In genomic region chr7:127875627-127876001, GRCm38 (mm10) we compare ENCODE assay signal across 8 mouse cellular contexts. TPM values are rescaled to one million over a fixed set of nuclear protein-coding genes. Genes with fewer than 3 reads are reported as not detected.
DNase-seq lines count a peak whose midpoint lies in the region; ATAC-seq lines count a peak whose summit lies in the region.

No protein-coding gene starts in this region.

- peak; percentile 97 for ATAC-seq in hindbrain, embryonic 16.5 days

- H3K4me3 ChIP-seq in hindbrain, embryonic 16.5 days (ENCODE audit: low read length) = peak overlapping the region; percentile 83

- H3K27ac ChIP-seq in hindbrain, embryonic 16.5 days (ENCODE audit: low read depth, low read length) = peak overlapping the region; percentile 98

- under 1% methylated on average over 43 of the region's 43 CpGs for WGBS in hindbrain, embryonic 16.5 days

- peak; percentile 95 for DNase-seq in ZHBTc4 (ENCODE audit: low read depth, low spot score)
- DNase-seq in cerebellum, postnatal 4 days (ENCODE audit: low spot score in 2 of 2) = peak; percentile 87 to 95
- peak; percentile 90 for DNase-seq in gastrocnemius, adult 18-20 months (ENCODE audit: low spot score)
- DNase-seq in left cerebral cortex, adult 18-20 months (ENCODE audit: low spot score in 2 of 2) = peak; percentile 95 to 96
- peak; percentile 95 to 98 for DNase-seq in lung, postnatal 4 days
- peak; percentile 99 for DNase-seq in retina, postnatal 1 day
- DNase-seq in thymus, postnatal 4 days = peak; percentile 92

- H3K9ac ChIP-seq in hindbrain, embryonic 16.5 days (ENCODE audit: low read depth, low read length) = peak overlapping the region; percentile 94

- peak overlapping the region; percentile 76 for H3K4me2 ChIP-seq in hindbrain, embryonic 16.5 days (ENCODE audit: low read length)

- peaks cover 21% of the 10 kb centered on the region for H3K36me3 ChIP-seq in hindbrain, embryonic 16.5 days (ENCODE audit: control insufficient read depth, insufficient read depth, low read length)

- no peaks in the 10 kb centered on the region for H3K27me3 ChIP-seq in hindbrain, embryonic 16.5 days (replicated peaks; ENCODE audit: control insufficient read depth, insufficient read depth, low read length)

- H3K4me1 ChIP-seq in hindbrain, embryonic 16.5 days (ENCODE audit: control insufficient read depth, insufficient read depth, low read depth, low read length) = peaks cover 27% of the 10 kb centered on the region

- no peaks in the 10 kb centered on the region for H3K9me3 ChIP-seq in hindbrain, embryonic 16.5 days (ENCODE audit: control insufficient read depth, low read length)

RNA-seq across cellular contexts. Expression of gene Zfp646, which starts 0.4 kb away (rescaled TPM):
- total RNA-seq in gastrocnemius, adult 18-20 months (2021) = 10 to 100 TPM; 12.4 to 12.6 TPM
- 6.0 and 8.8 TPM in 2 replicates for polyA plus RNA-seq in hindbrain, embryonic 16.5 days (2015; fragmentation: Nextera tagmentation; extraction: Ambion mirVana)
- total RNA-seq in left cerebral cortex, adult 18-20 months (2021) = 10 to 100 TPM; 31.0 TPM

RNA-seq across cellular contexts. Expression of gene Zfp668, which starts 1.0 kb away (rescaled TPM):
- 1 to 10 TPM; 3.2 to 4.1 TPM for total RNA-seq in gastrocnemius, adult 18-20 months (2021)
- 29.5 and 35.1 TPM in 2 replicates for polyA plus RNA-seq in hindbrain, embryonic 16.5 days (2015; fragmentation: Nextera tagmentation; extraction: Ambion mirVana)
- 10 to 100 TPM; 19.5 to 20.5 TPM for total RNA-seq in left cerebral cortex, adult 18-20 months (2021)

RNA-seq across cellular contexts. Expression of gene Prss53, which starts 15.2 kb away (rescaled TPM):
- 1 to 10 TPM; 1.9 TPM for total RNA-seq in gastrocnemius, adult 18-20 months (2021)
- polyA plus RNA-seq in hindbrain, embryonic 16.5 days (2015; fragmentation: Nextera tagmentation; extraction: Ambion mirVana) = 0.81 and 0.99 TPM in 2 replicates
- total RNA-seq in left cerebral cortex, adult 18-20 months (2021) = 1 to 10 TPM; 2.2 to 2.7 TPM

RNA-seq across cellular contexts. Expression of gene Gm21974, which starts 19.6 kb away (rescaled TPM):
- not detected for total RNA-seq in gastrocnemius, adult 18-20 months (2021)
- not detected in 2 replicates for polyA plus RNA-seq in hindbrain, embryonic 16.5 days (2015; fragmentation: Nextera tagmentation; extraction: Ambion mirVana)
- not detected for total RNA-seq in left cerebral cortex, adult 18-20 months (2021)

RNA-seq across cellular contexts. Expression of gene Vkorc1, which starts 19.8 kb away (rescaled TPM):
- 1 to 10 TPM; 7.5 to 9.9 TPM for total RNA-seq in gastrocnemius, adult 18-20 months (2021)
- polyA plus RNA-seq in hindbrain, embryonic 16.5 days (2015; fragmentation: Nextera tagmentation; extraction: Ambion mirVana) = 70.5 and 75.2 TPM in 2 replicates
- total RNA-seq in left cerebral cortex, adult 18-20 months (2021) = 10 to 100 TPM; 21.3 to 24.0 TPM

Comparison
In these comparisons a context has a peak if more than half of its experiments do, and no peak if none do; other contexts are left out.
1. Peak in every context shown above with its lines: DNase-seq, ATAC-seq, H3K4me3 ChIP-seq and H3K27ac ChIP-seq.
2. RNA of gene Zfp668, which starts 1.0 kb away (total RNA-seq): 19.5 to 20.5 TPM in left cerebral cortex, adult 18-20 months; 3.2 to 4.1 TPM in gastrocnemius, adult 18-20 months; every median in the first group is over 4 times any median in the second.